Comparison of ENCODE assay signal across 16 mouse cellular contexts in the genomic region with DNA sequence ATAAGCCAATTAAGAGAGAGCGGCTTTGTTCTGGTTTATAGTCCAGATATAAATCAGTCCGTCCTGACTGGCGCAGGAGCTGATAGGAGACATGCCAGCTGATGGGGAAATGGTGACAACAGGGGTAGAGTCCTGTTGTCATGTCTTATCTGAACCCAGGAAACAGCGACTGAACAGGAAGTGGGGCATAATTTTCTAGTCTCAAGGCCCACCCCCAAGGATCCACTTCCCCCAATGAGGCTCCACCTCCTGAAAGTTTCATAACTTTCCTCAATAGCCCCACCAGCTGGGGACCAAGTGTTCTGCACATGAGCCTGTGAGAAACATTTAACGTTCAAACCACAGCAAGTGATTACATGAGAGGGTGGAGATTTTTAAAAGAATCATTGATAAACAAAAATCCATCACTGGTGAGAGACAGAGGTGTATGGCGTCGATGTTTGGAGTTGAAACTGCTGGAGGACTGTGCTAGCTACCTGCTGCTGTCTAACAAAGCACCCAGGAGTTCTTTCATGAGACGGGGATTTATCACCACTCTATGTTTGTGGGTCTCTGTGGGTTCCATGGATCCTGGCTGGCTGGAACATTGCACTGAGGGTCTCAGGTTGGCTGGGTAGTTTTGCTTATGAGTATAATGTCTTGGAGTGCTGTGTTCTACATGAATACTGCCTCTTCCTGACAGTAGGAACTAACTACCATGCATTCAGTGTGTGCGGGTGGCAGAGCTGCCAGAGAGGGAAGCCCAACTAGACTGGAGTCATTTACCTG.
DNase-seq lines count a peak whose midpoint lies in the region; ATAC-seq and TF ChIP-seq lines count a peak whose summit lies in the region.
"Had no signal": no experiment of that assay in that cellular context is flagged by ENCODE, and none has a peak within 500 bp of the region (broad histone marks: within the 10 kb centered on the region; RNA-seq: fewer than 3 reads in every experiment).

No protein-coding gene starts in this region.

- intact Hi-C loops in left cerebral cortex, adult 2 months (cut with DNase I) = no loop called here

- H3K4me3 ChIP-seq in left cerebral cortex, adult 2 months = no peak overlapping the region
- H3K4me3 ChIP-seq: embryonic facial prominence, embryonic 15.5 days; forebrain, embryonic 15.5 days; hindbrain, embryonic 12.5 days; neural tube, embryonic 13.5 days had no signal

- no peak overlapping the region for H3K27ac ChIP-seq in left cerebral cortex, adult 2 months
- H3K27ac ChIP-seq: embryonic facial prominence, embryonic 15.5 days; forebrain, embryonic 15.5 days; hindbrain, embryonic 12.5 days; neural tube, embryonic 13.5 days had no signal

- peak; percentile 15 for DNase-seq in adrenal gland, postnatal 14 days
- no peak for DNase-seq in adrenal gland, adult 2 months
- DNase-seq in retina, postnatal 1 day = peak; percentile 16
- DNase-seq in retina, embryonic 14.5 days (ENCODE audit: low spot score) = no peak
- peak; percentile 23 for DNase-seq in thymus, postnatal 14 days
- no peak for DNase-seq in heart, postnatal 4 days
- DNase-seq in left cerebral cortex, adult 2 months (ENCODE audit: extremely low spot score in 1 of 2, low spot score in 2 of 2) = no peak
- DNase-seq: cerebellum, adult 18-20 months; gastrocnemius, postnatal 36 days; kidney, adult 2 months had no signal

- TF ChIP-seq CTCF in left cerebral cortex, adult 2 months (IDR thresholded peaks at IDR 0.05) = no peak

- peak; percentile 93 for ATAC-seq in granulocyte monocyte progenitor cell, adult 5-6 weeks (replicated peaks; ENCODE audit: poor library complexity, severe bottlenecking)
- ATAC-seq: activated CD4-positive, CD25-positive, alpha-beta regulatory T cell, adult 4 months; forebrain, embryonic 15.5 days had no signal

Comparison
In these comparisons a context has a peak if more than half of its experiments do, and no peak if none do; other contexts are left out.
1. DNase-seq: peak in adrenal gland, postnatal 14 days (single experiment), retina, postnatal 1 day (single experiment) and thymus, postnatal 14 days (single experiment); none in adrenal gland, adult 2 months (single experiment), retina, embryonic 14.5 days (single experiment), heart, postnatal 4 days (single experiment) and left cerebral cortex, adult 2 months (0 of 2).